Mouse (Mus musculus): ENCODE measurements around the gene Tbc1d5. TPM values are rescaled to one million over a fixed set of nuclear protein-coding genes. Genes with fewer than 3 reads are reported as not detected.

Gene Tbc1d5
- total and polyA plus RNA-seq, 3 experiments = 6.6 to 13.9 (median 7.7) TPM

DNA sequence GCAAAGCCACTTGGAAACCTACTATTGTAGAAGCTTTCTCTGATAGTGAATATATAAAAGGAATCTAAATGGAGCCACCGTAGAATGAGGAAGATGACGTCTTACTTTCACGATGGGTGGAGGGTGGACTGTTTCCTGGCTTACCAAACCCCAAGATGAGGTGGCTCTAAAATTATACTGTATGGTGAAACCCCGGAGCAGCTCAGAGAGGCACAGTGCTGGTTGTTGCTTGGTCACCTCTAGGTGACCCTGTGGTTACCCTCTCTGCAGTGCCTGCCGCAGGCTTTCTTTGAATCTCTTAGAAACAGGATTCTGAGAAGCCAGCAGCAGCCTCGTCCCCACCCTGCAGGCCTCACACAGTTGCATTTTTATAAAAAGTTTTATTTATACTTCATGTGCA, 449.6 kb downstream of the Tbc1d5 start:
- no peaks in the 10 kb centered on the region for H3K27me3 ChIP-seq (replicated peaks)
- in situ Hi-C loops (cut with MboI; ENCODE audit: low pct_ligation_motif_present, low pct_unique_long_range_greater_than_20kb, low sequenced_read_pairs) = no loop called here
- H3K9me3 ChIP-seq (replicated peaks; ENCODE audit: low read length) = no peaks in the 10 kb centered on the region
- H3K27ac ChIP-seq (ENCODE audit: insufficient read depth, low read depth) = no peak overlapping the region
- H3K4me2 ChIP-seq (ENCODE audit: insufficient read depth, low read depth, poor library complexity, severe bottlenecking) = no peak overlapping the region
- TF ChIP-seq MXI1 (IDR thresholded peaks at IDR 0.05; ENCODE audit: low read depth, low read length) = no peak
- no peak for TF ChIP-seq HCFC1 (IDR thresholded peaks at IDR 0.05; ENCODE audit: low read depth, low read length)
- TF ChIP-seq GABPA (IDR thresholded peaks at IDR 0.05; ENCODE audit: insufficient replicate concordance, low read depth, low read length) = no peak
- no peak for TF ChIP-seq BHLHE40 (IDR thresholded peaks at IDR 0.05; ENCODE audit: low read depth, low read length)
- no peak for TF ChIP-seq MYC (IDR thresholded peaks at IDR 0.05; ENCODE audit: low read depth, low read length)
- no peak overlapping the region for H3K4me3 ChIP-seq (replicated peaks in 1 of 3; ENCODE audit: low read depth in 2 of 3, low read length in 2 of 3, poor library complexity in 1 of 3)
- peak; percentile 39 for DNase-seq (ENCODE audit: extremely low read depth)
- H3K4me1 ChIP-seq (ENCODE audit: control insufficient read depth in 1 of 2, insufficient read depth in 2 of 2) = peaks cover 0 to 6% of the 10 kb centered on the region in 2 experiments; a peak in 1 of 4 replicates
- H3K36me3 ChIP-seq (replicated peaks in 1 of 2; ENCODE audit: control insufficient read depth in 1 of 2, insufficient read depth in 1 of 2, low read length in 1 of 2) = peaks cover 0 to 17% of the 10 kb centered on the region in 2 experiments
- no peaks in the 10 kb centered on the region for H3K79me2 ChIP-seq (replicated peaks; ENCODE audit: control insufficient read depth, extremely low read depth, insufficient read depth, poor library complexity, severe bottlenecking)
- no peak overlapping the region for H3K9ac ChIP-seq (ENCODE audit: insufficient read depth, low read depth)
- dilution Hi-C loops (cut with MboI; ENCODE audit: extremely low pct_ligation_motif_present, extremely low pct_unique_long_range_greater_than_20kb, low sequenced_read_pairs) = no loop called here

DNA sequence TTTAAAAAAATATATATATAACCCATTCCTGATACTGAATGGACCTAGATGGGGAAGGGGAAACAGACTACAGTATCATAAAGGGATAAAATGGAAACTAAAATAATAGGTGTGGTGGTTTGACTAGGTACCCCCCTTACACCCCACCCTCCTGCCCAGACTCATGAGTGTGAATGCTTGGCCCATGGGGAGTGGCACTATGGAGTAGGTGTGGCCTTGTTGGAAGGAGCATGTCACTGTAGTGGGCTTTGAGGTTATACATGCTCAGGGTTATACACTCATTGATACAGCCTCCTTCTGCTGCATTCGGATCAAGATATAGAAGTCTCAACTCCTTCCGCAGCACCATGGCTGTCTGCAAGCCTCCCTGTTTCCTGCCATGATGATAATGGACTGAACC, 450.1 kb downstream of the Tbc1d5 start:
- no peak overlapping the region for H3K27ac ChIP-seq (ENCODE audit: insufficient read depth, low read depth)
- H3K36me3 ChIP-seq (replicated peaks in 1 of 2; ENCODE audit: control insufficient read depth in 1 of 2, insufficient read depth in 1 of 2, low read length in 1 of 2) = peaks cover 0 to 12% of the 10 kb centered on the region in 2 experiments
- no peak overlapping the region for H3K4me3 ChIP-seq (replicated peaks in 1 of 3; ENCODE audit: low read depth in 2 of 3, low read length in 2 of 3, poor library complexity in 1 of 3)
- H3K9ac ChIP-seq (ENCODE audit: insufficient read depth, low read depth) = no peak overlapping the region
- no peak for DNase-seq (ENCODE audit: extremely low read depth)
- dilution Hi-C loops (cut with MboI; ENCODE audit: extremely low pct_ligation_motif_present, extremely low pct_unique_long_range_greater_than_20kb, low sequenced_read_pairs) = no loop called here
- peaks cover 0 to 6% of the 10 kb centered on the region in 2 experiments; a peak in 1 of 4 replicates for H3K4me1 ChIP-seq (ENCODE audit: control insufficient read depth in 1 of 2, insufficient read depth in 2 of 2)
- no peaks in the 10 kb centered on the region for H3K79me2 ChIP-seq (replicated peaks; ENCODE audit: control insufficient read depth, extremely low read depth, insufficient read depth, poor library complexity, severe bottlenecking)
- no peaks in the 10 kb centered on the region for H3K9me3 ChIP-seq (replicated peaks; ENCODE audit: low read length)
- no peaks in the 10 kb centered on the region for H3K27me3 ChIP-seq (replicated peaks)
- H3K4me2 ChIP-seq (ENCODE audit: insufficient read depth, low read depth, poor library complexity, severe bottlenecking) = no peak overlapping the region
- TF ChIP-seq CHD2 (IDR thresholded peaks at IDR 0.05; ENCODE audit: low read length) = no peak
- in situ Hi-C loops (cut with MboI; ENCODE audit: low pct_ligation_motif_present, low pct_unique_long_range_greater_than_20kb, low sequenced_read_pairs) = no loop called here

DNA sequence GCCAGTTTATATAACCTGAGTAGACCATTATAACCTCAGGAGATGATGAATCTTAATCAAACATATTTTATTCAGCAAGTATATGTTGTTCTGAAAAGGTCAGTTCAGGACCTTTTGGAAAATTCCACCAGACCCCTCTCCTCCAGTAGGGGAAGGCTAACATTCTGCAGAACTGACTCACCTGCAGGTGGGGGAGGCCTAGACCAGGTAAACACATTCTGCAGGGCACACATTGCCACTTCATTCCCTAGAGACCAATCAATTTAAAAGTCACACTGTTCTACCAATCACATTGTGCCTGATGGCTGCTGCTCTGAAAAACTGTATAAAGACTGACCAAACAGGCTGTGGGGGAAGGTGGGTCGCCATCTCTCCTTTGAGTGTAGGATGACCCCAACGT, 452.9 kb downstream of the Tbc1d5 start:
- TF ChIP-seq KAT2A (IDR thresholded peaks at IDR 0.05; ENCODE audit: insufficient replicate concordance, low read length) (no peak), BHLHE40 (IDR thresholded peaks at IDR 0.05; ENCODE audit: low read depth, low read length) (no peak), USF1 (IDR thresholded peaks at IDR 0.05; ENCODE audit: low read depth, low read length) (no peak)
- peaks cover 0 to 6% of the 10 kb centered on the region in 2 experiments; a peak in 1 of 4 replicates for H3K4me1 ChIP-seq (ENCODE audit: control insufficient read depth in 1 of 2, insufficient read depth in 2 of 2)
- no peak overlapping the region for H3K4me3 ChIP-seq (replicated peaks in 1 of 3; ENCODE audit: low read depth in 2 of 3, low read length in 2 of 3, poor library complexity in 1 of 3)
- DNase-seq (ENCODE audit: extremely low read depth) = no peak
- no peak overlapping the region for H3K9ac ChIP-seq (ENCODE audit: insufficient read depth, low read depth)
- dilution Hi-C loops (cut with MboI; ENCODE audit: extremely low pct_ligation_motif_present, extremely low pct_unique_long_range_greater_than_20kb, low sequenced_read_pairs) = no loop called here
- no peaks in the 10 kb centered on the region for H3K9me3 ChIP-seq (replicated peaks; ENCODE audit: low read length)
- in situ Hi-C loops (cut with MboI; ENCODE audit: low pct_ligation_motif_present, low pct_unique_long_range_greater_than_20kb, low sequenced_read_pairs) = no loop called here
- no peaks in the 10 kb centered on the region for H3K27me3 ChIP-seq (replicated peaks)
- no peaks in the 10 kb centered on the region for H3K36me3 ChIP-seq (replicated peaks in 1 of 2; ENCODE audit: control insufficient read depth in 1 of 2, insufficient read depth in 1 of 2, low read length in 1 of 2)
- H3K27ac ChIP-seq (ENCODE audit: insufficient read depth, low read depth) = no peak overlapping the region
- no peak overlapping the region for H3K4me2 ChIP-seq (ENCODE audit: insufficient read depth, low read depth, poor library complexity, severe bottlenecking)
- no peaks in the 10 kb centered on the region for H3K79me2 ChIP-seq (replicated peaks; ENCODE audit: control insufficient read depth, extremely low read depth, insufficient read depth, poor library complexity, severe bottlenecking)
